Mouse (Mus musculus) fat pad, adult 2 months (tissue): Measurements from ENCODE around the gene Farp1.

Experiments used
- DNase-seq: peaks from one replicate; pipeline ENCODE4 v3.0.0-alpha.2; 2011; ENCODE audit warnings: low read depth, low spot score; ENCODE audit errors: extremely low read depth

Farp1 gene

GRCm38 (mm10) chr14:121102599-121102998, 67.6 kb downstream of the Farp1 start:
- no peak for DNase-seq

DNA sequence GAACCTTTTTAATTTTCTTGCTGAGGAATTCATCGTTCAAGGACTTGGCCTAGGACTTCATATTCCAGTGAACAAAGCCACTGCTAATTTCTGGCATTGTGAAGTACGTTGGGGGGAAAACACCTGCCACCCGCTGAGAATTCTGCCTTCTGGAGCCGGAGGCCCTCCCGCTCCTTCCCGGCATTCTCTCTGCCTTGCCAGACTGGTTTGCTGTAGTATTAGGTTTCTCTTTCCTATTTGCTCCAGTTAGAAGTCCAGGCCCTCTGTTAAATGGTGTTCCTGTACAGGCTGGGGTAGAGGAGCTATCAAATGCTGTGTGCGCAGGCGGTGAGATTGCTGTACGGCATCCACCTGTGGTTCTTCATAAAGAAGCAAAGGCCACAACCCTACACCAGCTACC, 68.5 kb downstream of the Farp1 start:
- DNase-seq, result no peak

DNA sequence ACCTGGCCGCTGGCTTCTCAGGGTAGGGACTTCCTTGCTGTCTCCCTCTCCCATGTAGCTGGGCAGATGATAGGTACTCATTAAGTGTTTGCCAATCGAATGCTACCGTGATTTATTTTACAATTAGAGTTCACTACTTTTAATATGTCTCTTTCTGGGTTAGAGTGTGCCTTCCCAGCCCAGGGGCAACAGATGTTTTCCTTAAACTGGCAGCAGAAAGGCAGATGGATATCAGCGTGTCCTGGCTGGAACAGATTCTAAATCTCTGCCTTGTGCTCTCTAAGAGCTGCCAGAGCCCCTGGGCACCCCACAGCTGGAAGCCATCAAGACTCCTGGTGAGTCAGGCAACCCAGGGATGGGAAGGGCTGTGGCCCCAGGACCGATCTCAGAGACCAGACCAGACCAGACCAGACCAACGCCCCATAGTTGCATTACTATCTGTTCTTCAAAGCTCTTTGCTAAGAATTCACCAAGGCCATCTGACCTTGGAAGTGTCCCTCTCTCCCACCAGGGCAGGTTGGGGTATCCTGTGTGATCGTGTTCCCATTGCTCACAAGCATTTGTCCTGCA, 69.8 kb downstream of the Farp1 start:
- peak; percentile 91 for DNase-seq

- no peak for DNase-seq
Measured at GRCm38 (mm10) chr14:121106906-121107305, 71.9 kb downstream of the Farp1 start.

- DNase-seq, result no peak
Measured at GRCm38 (mm10) chr14:121107707-121108285, 72.8 kb downstream of the Farp1 start.

DNA sequence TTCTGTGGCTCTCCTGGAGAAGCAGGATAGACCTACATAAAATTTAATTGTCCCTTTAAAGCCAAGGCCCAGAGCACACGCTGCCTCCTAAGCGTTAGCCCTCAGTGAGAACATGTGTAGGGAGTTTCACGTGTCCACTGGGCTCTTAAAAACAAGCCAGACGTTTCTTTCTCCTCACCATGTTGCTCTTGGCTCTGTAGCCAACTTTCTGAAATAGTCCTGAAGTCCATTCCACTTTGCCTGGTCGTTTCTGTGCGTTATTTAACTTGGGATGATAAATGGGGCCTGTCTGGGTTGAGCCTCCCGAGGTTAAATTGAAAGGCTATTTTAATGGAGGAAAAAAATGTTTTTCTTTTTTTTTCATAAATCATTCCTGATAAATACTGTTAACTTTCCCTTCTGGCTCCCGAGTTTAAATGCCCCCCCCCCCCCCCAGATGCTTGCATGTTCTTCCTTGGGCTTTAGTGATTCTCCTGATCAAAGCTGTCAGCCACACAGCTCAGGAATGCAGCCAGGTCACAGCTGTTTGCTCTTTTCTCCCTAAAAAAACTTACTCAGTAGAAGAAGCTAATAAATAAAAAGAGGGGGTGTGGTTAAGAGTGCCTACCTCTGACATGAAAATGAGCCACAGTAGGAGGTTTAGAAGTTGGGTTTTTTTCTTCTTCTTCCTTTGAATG, 73.6 kb downstream of the Farp1 start:
- peak; percentile 65 for DNase-seq

- DNase-seq, result no peak
Measured at GRCm38 (mm10) chr14:121109116-121109504, 74.1 kb downstream of the Farp1 start.

DNA sequence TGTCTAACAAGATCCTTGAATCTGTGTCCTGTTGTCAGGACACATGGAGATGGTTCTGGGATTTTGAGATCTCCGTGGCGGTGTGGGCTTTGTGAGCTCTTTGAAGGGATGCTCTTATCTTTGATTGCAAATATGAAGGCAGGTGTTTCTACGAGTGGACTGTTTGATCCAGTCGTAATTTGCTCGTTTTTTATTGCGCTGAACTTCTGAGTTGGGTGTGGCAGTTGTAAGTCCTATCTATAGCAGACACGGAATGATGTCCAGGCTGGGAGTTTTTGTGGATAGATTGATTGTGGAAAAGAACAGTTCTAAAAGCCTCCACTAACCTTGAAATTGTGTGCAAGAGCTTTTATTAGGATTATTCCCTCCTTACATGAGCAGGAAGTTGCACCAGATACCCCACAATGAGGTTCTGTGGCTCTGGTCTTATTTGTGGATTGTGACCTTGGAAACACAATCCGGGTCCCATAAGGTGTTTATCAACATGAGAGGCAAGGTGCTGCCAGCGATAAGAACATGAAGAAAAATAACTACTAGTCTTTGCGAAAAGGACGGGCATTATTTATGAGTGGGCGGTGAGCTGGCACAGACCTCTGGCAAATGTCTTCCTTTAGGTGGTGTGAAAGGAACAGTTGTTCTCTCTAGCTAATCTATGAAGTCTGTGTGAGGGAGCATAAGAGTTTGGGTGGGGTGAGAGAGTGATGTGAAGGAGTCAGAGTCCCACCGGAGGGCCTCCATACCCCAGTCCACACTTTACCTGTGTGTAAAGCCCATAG, 75.7 kb downstream of the Farp1 start:
- DNase-seq, result no peak

DNA sequence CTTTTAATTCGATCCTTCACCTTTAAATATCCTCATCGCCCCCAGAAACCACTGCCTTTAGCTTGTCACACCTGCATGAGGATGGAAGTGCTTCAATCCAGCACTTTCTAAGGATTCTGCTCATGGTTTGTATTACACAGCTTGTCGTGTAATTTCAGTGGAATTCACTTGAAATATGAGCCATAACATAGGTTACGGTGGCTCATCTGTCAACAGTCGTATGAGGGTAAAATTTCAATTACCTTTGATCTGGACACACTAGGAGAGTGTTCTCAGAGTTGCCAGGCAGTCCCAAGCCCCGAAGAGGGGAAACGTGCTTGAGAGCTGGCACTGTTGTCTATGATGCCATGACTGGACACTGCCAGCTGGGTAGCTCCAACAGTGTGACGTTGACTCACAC, 77.1 kb downstream of the Farp1 start:
- DNase-seq, result no peak

DNA sequence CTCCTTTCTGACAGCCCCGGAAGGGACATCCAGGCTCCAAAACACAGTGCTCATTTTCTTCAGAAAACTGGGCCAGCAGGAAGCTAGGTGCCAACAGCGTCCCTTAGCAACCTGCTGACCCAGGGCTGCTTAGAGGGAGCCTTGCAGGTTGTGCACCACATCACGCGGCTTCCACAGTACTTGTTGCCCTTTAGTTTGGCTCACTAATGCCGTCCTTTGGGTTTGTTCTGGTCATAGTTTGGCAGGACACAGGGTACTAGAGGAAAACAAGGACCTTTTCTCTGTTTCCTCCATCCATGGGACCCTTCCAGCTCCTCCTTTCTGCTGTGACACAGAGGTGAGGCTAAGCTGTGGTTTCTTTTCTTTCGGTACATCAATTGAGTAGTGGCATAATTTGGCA, 78.8 kb downstream of the Farp1 start:
- DNase-seq, result no peak

DNA sequence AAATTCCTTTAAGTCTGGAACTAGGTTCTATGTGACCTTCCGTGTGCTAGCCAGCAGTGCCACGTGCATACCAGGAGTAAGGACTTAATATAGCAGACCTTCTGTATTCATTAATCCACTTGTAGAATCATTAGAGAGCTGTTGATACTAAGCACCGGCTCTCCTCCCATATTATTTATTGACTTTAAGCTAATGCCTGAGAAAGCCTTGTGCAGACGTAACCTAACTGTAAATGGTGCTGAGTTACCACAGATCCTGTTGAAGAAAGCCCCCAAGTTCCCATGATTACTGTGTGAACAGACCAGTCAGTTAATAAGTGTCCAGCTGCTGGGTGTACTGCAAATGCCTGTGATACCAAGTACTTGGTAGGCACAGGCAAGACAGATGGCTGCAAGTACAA, 81.7 kb downstream of the Farp1 start:
- DNase-seq, result no peak

DNA sequence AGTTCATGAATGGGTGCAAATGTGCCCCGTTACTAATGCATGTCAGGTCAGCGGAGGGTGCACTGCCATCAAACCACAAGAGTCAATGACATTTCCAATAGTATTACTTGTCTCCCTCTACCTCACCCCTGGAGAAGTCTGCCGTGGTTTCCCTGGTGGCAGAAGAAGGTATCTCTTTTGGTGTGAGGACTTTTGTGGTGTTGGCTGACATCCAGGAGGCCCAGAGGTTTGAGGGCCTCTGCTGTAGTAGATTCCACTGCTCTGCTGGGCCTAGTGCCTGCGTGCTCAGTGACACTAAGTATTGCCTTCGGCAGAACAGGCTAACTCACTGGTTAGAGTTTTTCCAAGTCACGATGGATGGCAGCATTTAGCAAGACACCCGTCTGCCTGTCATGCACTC, 83.9 kb downstream of the Farp1 start:
- DNase-seq, result no peak

- DNase-seq, result no peak
Measured at GRCm38 (mm10) chr14:121121664-121122063, 86.7 kb downstream of the Farp1 start.

DNA sequence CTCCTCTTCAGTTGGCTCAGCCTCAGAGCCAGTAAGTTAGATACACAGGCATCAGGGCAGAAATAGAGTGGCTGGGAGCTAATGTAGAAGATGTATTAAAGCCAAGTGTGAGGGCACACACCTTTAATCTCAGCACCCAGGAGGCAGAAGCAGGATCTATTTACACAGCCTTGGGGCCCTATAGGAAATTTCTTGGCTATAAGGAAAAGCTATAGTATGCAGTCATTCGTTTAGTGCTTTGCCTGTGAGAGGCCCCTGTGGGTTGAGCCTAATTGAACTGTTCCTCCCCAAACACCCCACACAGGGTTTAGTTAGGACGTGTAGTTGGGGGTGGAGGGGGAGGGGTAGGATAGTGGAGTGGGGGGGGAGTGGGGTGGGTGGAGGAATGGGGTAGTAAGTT, 87.9 kb downstream of the Farp1 start:
- DNase-seq, result no peak

- no peak for DNase-seq
Measured at GRCm38 (mm10) chr14:121124409-121125010, 89.5 kb downstream of the Farp1 start.

- DNase-seq, result no peak
Measured at GRCm38 (mm10) chr14:121125651-121126050, 90.7 kb downstream of the Farp1 start.

GRCm38 (mm10) chr14:121126291-121126690, 91.3 kb downstream of the Farp1 start:
- DNase-seq, result no peak

- DNase-seq, result no peak
Measured at GRCm38 (mm10) chr14:121128858-121129800, 94.1 kb downstream of the Farp1 start.

- peak; percentile 42 for DNase-seq
Measured at GRCm38 (mm10) chr14:121130351-121130750, 95.4 kb downstream of the Farp1 start.

DNA sequence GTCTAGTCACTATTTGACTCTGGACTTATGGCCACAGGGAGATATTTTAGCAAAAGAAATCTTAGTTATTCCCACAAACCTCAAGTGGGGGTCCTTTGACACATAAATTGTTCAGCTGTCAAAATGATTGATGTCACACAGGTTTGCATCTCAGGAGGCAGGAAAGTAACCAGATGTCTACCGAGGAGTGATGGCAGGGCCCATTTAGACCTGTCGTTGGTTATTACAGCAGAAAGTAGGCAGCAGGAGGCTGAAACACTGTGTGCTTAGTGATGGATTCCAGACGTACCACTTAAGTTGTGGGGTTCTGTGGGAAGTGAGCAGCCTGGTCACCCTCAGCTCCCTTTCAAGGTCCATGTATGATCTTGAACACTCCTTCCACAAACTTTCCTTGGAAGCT, 99.4 kb downstream of the Farp1 start:
- no peak for DNase-seq
